Mouse (Mus musculus) spleen, embryonic (tissue): Measurements from ENCODE around the gene Crebl2.

ENCODE experiments used
- CTCF ChIA-PET: fragments of 350-600 bp; sonication (Branson Sonifier 250); formaldehyde crosslinking; loops from one replicate; lab custom pipeline; 2022; lab: Charles Lee

The Crebl2 gene

GRCm38 (mm10) chr6:134903368-134903767 is 73.4 kb downstream of the Crebl2 start:
- CTCF ChIA-PET: interaction anchor here (0.6 kb wide), 1 partner anchor 348 kb away, joined by 9 read pairs; no protein-coding TSS in a partner anchor

- CTCF ChIA-PET: interaction anchor here (0.6 kb wide), 1 partner anchor 348 kb away, joined by 9 read pairs; no protein-coding TSS in a partner anchor
These were observed 74.2 kb downstream of the Crebl2 start for GRCm38 (mm10) chr6:134903891-134904884.

GRCm38 (mm10) chr6:134905811-134906210 is 75.9 kb downstream of the Crebl2 start:
- CTCF ChIA-PET: interaction anchor here (0.6 to 1.0 kb wide), 2 partner anchors 41 to 112 kb away, joined by 4 to 5 read pairs; no protein-coding TSS in a partner anchor
